Mouse (Mus musculus) granulocyte monocyte progenitor cell, adult 5-6 weeks (primary cell): Measurements from ENCODE around the gene Bcl10. TPM values are rescaled to one million over a fixed set of nuclear protein-coding genes. Genes with fewer than 3 reads are reported as not detected.

Experiments
- total RNA-seq, 2 experiments: library from RNA; stranded (forward) in 1 of 2; stranded (reverse) in 1 of 2; fragments of 200-712, 200-1000 nt in 1 of 2; fragments of >200 nt in 1 of 2; fragmentation: Nextera tagmentation in 1 of 2; gene quantifications; 2 replicates each; pipeline ENCODE4 v1.2.3; 2014 to 2017

The Bcl10 gene
- total RNA-seq, 2 experiments from 2014 or later: 47.4 to 48.8 TPM

Other genes with a start within 250 kb of the Bcl10 start
- not detected in 2 replicates for gene Ddah1, start 164.1 kb upstream of the Bcl10 start, total RNA-seq (2014; fragmentation: Nextera tagmentation)
- gene Ddah1, start 164.1 kb upstream of the Bcl10 start, total RNA-seq (2017): not detected in 2 replicates
- 9.7 and 16.0 TPM in 2 replicates for gene 2410004B18Rik, start 15.2 kb downstream of the Bcl10 start, total RNA-seq (2014; fragmentation: Nextera tagmentation)
- 15.9 and 18.6 TPM in 2 replicates for gene 2410004B18Rik, start 15.2 kb downstream of the Bcl10 start, total RNA-seq (2017)
- 2.3 and 5.3 TPM in 2 replicates for gene Syde2, start 65.1 kb downstream of the Bcl10 start, total RNA-seq (2014; fragmentation: Nextera tagmentation)
- 2.7 and 3.6 TPM in 2 replicates for gene Syde2, start 65.1 kb downstream of the Bcl10 start, total RNA-seq (2017)
- not detected in 2 replicates for gene Wdr63, start 185.3 kb downstream of the Bcl10 start, total RNA-seq (2014; fragmentation: Nextera tagmentation)
- not detected in 2 replicates for gene Wdr63, start 185.3 kb downstream of the Bcl10 start, total RNA-seq (2017)
- gene Mcoln3, start 194.6 kb downstream of the Bcl10 start, total RNA-seq (2014; fragmentation: Nextera tagmentation): not detected in 2 replicates
- not detected in 2 replicates for gene Mcoln3, start 194.6 kb downstream of the Bcl10 start, total RNA-seq (2017)
- 0.75 TPM in 1 of 2 replicates, not detected in the other for gene Mcoln2, start 227.0 kb downstream of the Bcl10 start, total RNA-seq (2014; fragmentation: Nextera tagmentation)
- 0.52 and 4.1 TPM in 2 replicates for gene Mcoln2, start 227.0 kb downstream of the Bcl10 start, total RNA-seq (2017)